In the genomic region with DNA sequence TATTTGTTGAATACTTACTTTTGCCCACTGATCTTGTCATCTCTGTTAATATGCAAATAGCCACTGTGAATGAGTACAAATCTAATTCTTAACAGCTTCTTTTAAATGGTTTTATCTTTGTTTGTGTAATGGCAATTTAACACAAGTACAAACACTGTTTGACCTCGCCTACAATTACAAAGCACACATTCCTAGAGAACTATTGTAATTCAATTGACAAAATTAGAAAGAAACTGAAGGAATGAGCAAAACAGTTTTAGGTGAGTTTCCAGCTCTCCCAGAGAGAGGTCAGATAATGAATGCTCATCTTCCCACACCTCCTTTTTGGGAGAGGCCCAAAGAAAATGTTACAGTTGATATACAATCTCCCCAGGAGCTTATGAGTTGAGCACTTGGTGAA, we compare ENCODE assay signal across 16 mouse cellular contexts.
DNase-seq lines count a peak whose midpoint lies in the region.
"Had no signal": no experiment of that assay in that cellular context is flagged by ENCODE, and none has a peak within 500 bp of the region (broad histone marks: within the 10 kb centered on the region; RNA-seq: fewer than 3 reads in every experiment).

No protein-coding gene starts in this region.

- peak; percentile 56 for DNase-seq in ES-CJ7 (ENCODE audit: low read depth, low spot score)
- peak; percentile 62 for DNase-seq in R1 (ENCODE audit: low read depth, low spot score)
- peak; percentile 62 for DNase-seq in ZHBTc4 (ENCODE audit: low read depth, low spot score)
- no peak for DNase-seq in urinary bladder, postnatal 25 days (ENCODE audit: low spot score)
- DNase-seq in cerebellum, postnatal 4 days (ENCODE audit: low spot score in 2 of 2): no peak
- DNase-seq: adrenal gland, adult 2 months; adrenal gland, postnatal 10 days; adrenal gland, postnatal 25 days; B cell, adult 2 months; cerebellum, adult 11 months; cerebellum, adult 18-20 months; cerebellum, adult 8-10 months; cerebellum, adult 9-11 months; cerebellum, postnatal 14 days; cerebellum, postnatal 36 days; forebrain, postnatal 0 days had no signal

Comparison
In these comparisons a context has a peak if more than half of its experiments do, and no peak if none do; other contexts are left out.
1. DNase-seq: peak in ES-CJ7 (single experiment), R1 (single experiment) and ZHBTc4 (single experiment); none in urinary bladder, postnatal 25 days (single experiment) and cerebellum, postnatal 4 days (0 of 2).